Mouse (Mus musculus): ENCODE results near the gene Ndufs3.

DNA sequence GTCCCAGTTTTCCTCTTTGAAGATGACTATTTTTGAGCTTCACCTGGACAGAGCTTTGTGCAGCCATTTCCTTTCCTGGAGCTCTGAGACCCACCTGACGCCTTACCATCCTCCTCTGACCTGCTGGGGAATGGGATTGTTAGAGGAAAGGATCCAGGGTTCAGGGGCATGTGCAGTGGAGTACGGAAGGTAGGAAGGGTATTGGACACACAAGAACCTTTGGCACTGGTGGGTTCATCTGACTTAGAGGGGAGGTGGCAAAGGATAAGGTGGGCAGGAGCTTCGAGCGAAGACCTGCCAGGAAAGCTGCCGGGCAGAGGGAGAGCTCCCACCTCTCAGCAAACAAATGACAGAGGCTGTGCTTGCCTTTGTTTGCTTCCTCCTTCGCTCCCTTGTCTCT lies 18.2 kb downstream of the Ndufs3 start:
- TF ChIP-seq ZNF384 (IDR thresholded peaks at IDR 0.05; ENCODE audit: low read depth, low read length) (no peak), CTCF (IDR thresholded peaks at IDR 0.05 in 2 of 3, conservative IDR thresholded peaks at IDR 0.05 in 1 of 3; ENCODE audit: control insufficient read depth in 1 of 3, insufficient read depth in 1 of 3, low read depth in 2 of 3, low read length in 3 of 3, poor library complexity in 1 of 3, severe bottlenecking in 1 of 3) (no peak), POLR2A (IDR thresholded peaks at IDR 0.05; ENCODE audit: control insufficient read depth in 1 of 2, insufficient read depth in 1 of 2, low read depth in 1 of 2, low read length in 2 of 2, poor library complexity in 1 of 2) (no peak), SIN3A (IDR thresholded peaks at IDR 0.05; ENCODE audit: low read length) (no peak), ZMIZ1 (IDR thresholded peaks at IDR 0.05; ENCODE audit: low read depth, low read length) (no peak), MEF2A (IDR thresholded peaks at IDR 0.05; ENCODE audit: extremely low read depth, insufficient replicate concordance, low read depth, low read length, poor library complexity, severe bottlenecking) (no peak)
